9 mouse cellular contexts compared by ENCODE assay signal in the genomic region with DNA sequence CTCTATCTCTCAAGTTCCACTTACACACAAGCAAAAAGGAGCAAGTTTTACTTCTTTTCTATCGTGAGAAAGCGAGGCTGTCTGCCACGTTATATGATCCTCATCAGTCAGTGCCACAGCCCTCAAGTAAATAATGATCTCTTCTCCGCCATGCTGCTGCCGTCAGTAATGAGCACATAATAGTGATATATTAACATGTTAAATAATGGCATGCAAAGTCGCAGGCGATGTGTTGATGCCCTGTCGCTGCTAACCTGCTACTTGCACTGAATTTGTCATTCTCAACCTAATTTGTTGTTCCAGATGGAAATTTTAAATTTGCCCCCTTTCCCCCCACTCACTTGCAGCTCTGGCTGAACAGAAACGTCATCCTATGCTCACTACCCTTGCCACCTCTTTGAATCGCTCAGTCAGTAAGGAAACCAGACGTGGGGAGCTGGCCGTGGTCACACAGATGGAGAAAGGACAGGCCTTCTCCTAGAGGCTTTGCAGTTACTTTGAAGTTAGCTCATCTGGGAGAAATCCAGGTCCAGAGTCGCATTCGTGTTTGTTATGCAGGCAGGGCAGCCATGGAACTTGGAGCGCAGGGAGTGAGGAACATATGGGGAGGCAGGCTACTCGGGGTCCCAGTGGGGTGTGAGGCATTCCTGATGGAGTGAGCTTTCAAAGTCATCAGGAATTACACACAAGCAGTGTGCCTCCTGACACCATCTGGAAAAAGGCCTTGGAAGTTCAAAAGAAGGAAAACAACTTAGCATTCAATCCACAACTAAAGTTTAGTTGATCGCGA.
DNase-seq lines count a peak whose midpoint lies in the region; ATAC-seq and TF ChIP-seq lines count a peak whose summit lies in the region.
"Had no signal": no experiment of that assay in that cellular context is flagged by ENCODE, and none has a peak within 500 bp of the region (broad histone marks: within the 10 kb centered on the region; RNA-seq: fewer than 3 reads in every experiment).

No protein-coding gene starts in this region.

- H3K9ac ChIP-seq in kidney, postnatal 0 days (ENCODE audit: low read depth, low read length), result no peak overlapping the region
- no peak overlapping the region for H3K9ac ChIP-seq in hindbrain, embryonic 11.5 days (ENCODE audit: low read depth, low read length)
- no peak overlapping the region for H3K9ac ChIP-seq in midbrain, embryonic 14.5 days (replicated peaks; ENCODE audit: low read length)
- H3K9ac ChIP-seq in intestine, embryonic 16.5 days (ENCODE audit: low read depth, low read length), result no peak overlapping the region

- no peak overlapping the region for H3K27ac ChIP-seq in kidney, postnatal 0 days
- no peak overlapping the region for H3K27ac ChIP-seq in hindbrain, embryonic 11.5 days (ENCODE audit: low read depth, low read length)
- H3K27ac ChIP-seq in midbrain, embryonic 14.5 days (replicated peaks; ENCODE audit: low read depth, low read length), result no peak overlapping the region
- H3K27ac ChIP-seq in intestine, embryonic 16.5 days (ENCODE audit: low read length), result no peak overlapping the region

- TF ChIP-seq CTCF in kidney, postnatal 0 days (IDR thresholded peaks at IDR 0.05; ENCODE audit: low read depth), result no peak

- peak overlapping the region; percentile 37 for H3K4me2 ChIP-seq in kidney, postnatal 0 days (ENCODE audit: low read length)
- peak overlapping the region; percentile 21; the same call in 1 of the 2 replicates for H3K4me2 ChIP-seq in hindbrain, embryonic 11.5 days (replicated peaks; ENCODE audit: low read depth, low read length)
- no peak overlapping the region for H3K4me2 ChIP-seq in midbrain, embryonic 14.5 days (ENCODE audit: low read length)
- no peak overlapping the region for H3K4me2 ChIP-seq in intestine, embryonic 16.5 days (ENCODE audit: low read depth, low read length)

- H3K9me3 ChIP-seq in kidney, postnatal 0 days (replicated peaks; ENCODE audit: low read length), result no peaks in the 10 kb centered on the region
- no peaks in the 10 kb centered on the region for H3K9me3 ChIP-seq in hindbrain, embryonic 11.5 days (ENCODE audit: control insufficient read depth, low read length)
- no peaks in the 10 kb centered on the region for H3K9me3 ChIP-seq in midbrain, embryonic 14.5 days (ENCODE audit: control insufficient read depth, low read length)
- H3K9me3 ChIP-seq in intestine, embryonic 16.5 days (ENCODE audit: control insufficient read depth, low read length), result no peaks in the 10 kb centered on the region

- no peaks in the 10 kb centered on the region for H3K27me3 ChIP-seq in kidney, postnatal 0 days (ENCODE audit: insufficient read depth, low read length)
- H3K27me3 ChIP-seq in hindbrain, embryonic 11.5 days (ENCODE audit: control insufficient read depth, insufficient read depth, low read length), result no peaks in the 10 kb centered on the region
- no peaks in the 10 kb centered on the region for H3K27me3 ChIP-seq in midbrain, embryonic 14.5 days (ENCODE audit: control insufficient read depth, insufficient read depth, low read length)
- no peaks in the 10 kb centered on the region for H3K27me3 ChIP-seq in intestine, embryonic 16.5 days (replicated peaks; ENCODE audit: control insufficient read depth, insufficient read depth, low read length)

- 22% methylated on average over 18 of the region's 18 CpGs for WGBS in kidney, postnatal 0 days
- WGBS in hindbrain, embryonic 11.5 days, result 35% methylated on average over 18 of the region's 18 CpGs
- 52% methylated on average over 18 of the region's 18 CpGs for WGBS in midbrain, embryonic 14.5 days
- 40% methylated on average over 18 of the region's 18 CpGs for WGBS in intestine, embryonic 16.5 days

- H3K36me3 ChIP-seq in kidney, postnatal 0 days (ENCODE audit: insufficient read depth, low read length), result no peaks in the 10 kb centered on the region
- no peaks in the 10 kb centered on the region for H3K36me3 ChIP-seq in hindbrain, embryonic 11.5 days (ENCODE audit: control insufficient read depth, insufficient read depth, low read length)
- H3K36me3 ChIP-seq in midbrain, embryonic 14.5 days (ENCODE audit: control insufficient read depth, insufficient read depth, low read length), result no peaks in the 10 kb centered on the region
- H3K36me3 ChIP-seq in intestine, embryonic 16.5 days (ENCODE audit: control insufficient read depth, insufficient read depth, low read length), result no peaks in the 10 kb centered on the region

- DNase-seq in kidney, postnatal 0 days (ENCODE audit: low spot score), result peak; percentile 51
- no peak for DNase-seq in kidney, adult 18-20 months
- peak; percentile 17 for DNase-seq in embryo, embryonic 11.5 days (ENCODE audit: low read depth, low spot score)
- peak; percentile 28 for DNase-seq in hindbrain, embryonic 11.5 days (ENCODE audit: low spot score)
- DNase-seq in midbrain, embryonic 14.5 days, result peak; percentile 38
- DNase-seq in liver, result no peak
- DNase-seq: heart, postnatal 36 days had no signal

- H3K4me1 ChIP-seq in kidney, postnatal 0 days (replicated peaks; ENCODE audit: insufficient read depth, low read length), result no peaks in the 10 kb centered on the region
- H3K4me1 ChIP-seq in hindbrain, embryonic 11.5 days (replicated peaks; ENCODE audit: control insufficient read depth, insufficient read depth, low read length), result 0 out of 2 replicates have a peak, but pooled peaks cover 2% of the 10 kb centered on the region
- no peaks in the 10 kb centered on the region for H3K4me1 ChIP-seq in midbrain, embryonic 14.5 days (ENCODE audit: control insufficient read depth, insufficient read depth, low read length)
- H3K4me1 ChIP-seq in intestine, embryonic 16.5 days (ENCODE audit: control insufficient read depth, insufficient read depth, low read length), result peaks cover 5% of the 10 kb centered on the region; the same call in 1 of the 2 replicates

- H3K4me3 ChIP-seq in kidney, postnatal 0 days (replicated peaks; ENCODE audit: low read depth, low read length), result no peak overlapping the region
- no peak overlapping the region for H3K4me3 ChIP-seq in hindbrain, embryonic 11.5 days (ENCODE audit: low read depth, low read length)
- H3K4me3 ChIP-seq in midbrain, embryonic 14.5 days (replicated peaks; ENCODE audit: low read depth, low read length), result no peak overlapping the region
- H3K4me3 ChIP-seq in intestine, embryonic 16.5 days (ENCODE audit: low read length), result no peak overlapping the region

- no peak for ATAC-seq in kidney, postnatal 0 days (replicated peaks; ENCODE audit: low FRiP score, low read depth)
- no peak for ATAC-seq in hindbrain, embryonic 11.5 days (ENCODE audit: low FRiP score)
- no peak for ATAC-seq in midbrain, embryonic 14.5 days (ENCODE audit: low FRiP score, low TSS enrichment)
- ATAC-seq in CD4-positive, CD25-positive, alpha-beta regulatory T cell, adult 4 months, result no peak
- no peak for ATAC-seq in intestine, embryonic 16.5 days

Comparison
In these comparisons a context has a peak if more than half of its experiments do, and no peak if none do; other contexts are left out.
1. DNase-seq: peak in kidney, postnatal 0 days (single experiment), embryo, embryonic 11.5 days (single experiment), hindbrain, embryonic 11.5 days (single experiment) and midbrain, embryonic 14.5 days (single experiment); none in kidney, adult 18-20 months (single experiment) and liver (single experiment).
2. H3K4me2 ChIP-seq: peak in kidney, postnatal 0 days (single experiment) and hindbrain, embryonic 11.5 days (single experiment); none in midbrain, embryonic 14.5 days (single experiment) and intestine, embryonic 16.5 days (single experiment).